Mouse (Mus musculus) right cerebral cortex, postnatal 36 days (tissue): Measurements from ENCODE around the gene Atf4.
A peak's percentile ranks its signal among the peaks of the same experiment; 100 is the strongest.

ENCODE experiments used
- DNase-seq, 2 experiments: peaks; one replicate each; pipeline ENCODE4 v3.0.0; 2022; ENCODE audit warnings: low spot score in 2 of 2, mixed read lengths in 1 of 2

Atf4 gene

DNA sequence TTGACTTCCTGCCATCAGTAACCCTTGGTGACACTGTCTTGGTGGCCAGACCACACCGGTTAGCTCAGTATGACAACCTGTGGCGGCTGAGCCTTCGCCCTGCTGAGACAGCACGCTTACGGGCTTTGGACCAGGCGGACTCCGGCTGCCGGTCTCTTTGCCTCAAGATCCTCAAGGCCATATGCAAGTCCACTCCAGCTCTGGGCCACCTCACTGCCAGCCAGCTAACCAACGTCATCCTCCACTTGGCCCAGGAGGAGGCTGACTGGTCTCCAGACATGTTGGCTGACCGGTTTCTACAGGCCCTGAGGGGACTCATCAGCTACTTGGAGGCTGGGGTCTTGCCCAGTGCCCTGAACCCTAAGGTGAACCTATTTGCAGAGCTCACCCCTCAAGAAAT is 5.3 kb upstream of the Atf4 start:
- no peak for DNase-seq

GRCm38 (mm10) chr15:80250586-80250985 is 4.4 kb upstream of the Atf4 start:
- no peak for DNase-seq

- no peak for DNase-seq
These were observed 1.5 kb upstream of the Atf4 start for GRCm38 (mm10) chr15:80253530-80253929.

- no peak for DNase-seq
These were observed 777 bp upstream of the Atf4 start for GRCm38 (mm10) chr15:80254207-80254606.

DNA sequence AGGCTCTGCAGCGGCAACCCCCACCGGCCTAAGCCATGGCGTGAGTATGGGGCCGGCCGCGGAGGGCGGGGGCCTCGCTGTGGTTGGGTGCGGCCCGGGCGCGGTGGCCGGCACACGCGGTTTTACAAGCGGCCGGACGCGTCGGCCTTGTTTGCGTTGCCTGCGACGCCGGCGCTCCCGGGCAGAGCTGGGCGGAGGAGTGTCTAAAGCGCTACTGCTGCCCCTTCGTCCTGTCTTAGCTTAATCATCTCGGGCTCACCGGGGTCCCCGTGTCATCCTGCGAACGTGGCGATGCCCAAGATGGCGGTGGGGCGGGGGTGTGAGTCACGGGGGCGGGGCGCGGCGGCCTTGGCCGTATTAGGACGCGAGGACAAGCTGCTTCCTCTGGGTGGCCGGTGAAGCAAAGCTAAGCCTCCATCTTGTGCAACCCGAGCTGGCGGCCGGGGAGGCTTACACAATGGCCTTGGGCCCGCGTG is 700 bp downstream of the Atf4 start:
- DNase-seq, result peak in 1 of 2 experiments; percentile 55

DNA sequence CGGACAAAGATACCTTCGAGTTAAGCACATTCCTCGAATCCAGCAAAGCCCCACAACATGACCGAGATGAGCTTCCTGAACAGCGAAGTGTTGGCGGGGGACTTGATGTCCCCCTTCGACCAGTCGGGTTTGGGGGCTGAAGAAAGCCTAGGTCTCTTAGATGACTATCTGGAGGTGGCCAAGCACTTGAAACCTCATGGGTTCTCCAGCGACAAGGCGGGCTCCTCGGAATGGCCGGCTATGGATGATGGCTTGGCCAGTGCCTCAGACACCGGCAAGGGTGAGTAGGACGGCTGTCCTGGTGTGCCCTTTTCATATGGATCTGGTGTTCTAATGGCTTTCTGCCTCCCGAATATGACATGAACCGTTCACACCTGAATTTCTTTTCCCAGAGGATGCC is 1.3 kb downstream of the Atf4 start:
- no peak for DNase-seq

DNA sequence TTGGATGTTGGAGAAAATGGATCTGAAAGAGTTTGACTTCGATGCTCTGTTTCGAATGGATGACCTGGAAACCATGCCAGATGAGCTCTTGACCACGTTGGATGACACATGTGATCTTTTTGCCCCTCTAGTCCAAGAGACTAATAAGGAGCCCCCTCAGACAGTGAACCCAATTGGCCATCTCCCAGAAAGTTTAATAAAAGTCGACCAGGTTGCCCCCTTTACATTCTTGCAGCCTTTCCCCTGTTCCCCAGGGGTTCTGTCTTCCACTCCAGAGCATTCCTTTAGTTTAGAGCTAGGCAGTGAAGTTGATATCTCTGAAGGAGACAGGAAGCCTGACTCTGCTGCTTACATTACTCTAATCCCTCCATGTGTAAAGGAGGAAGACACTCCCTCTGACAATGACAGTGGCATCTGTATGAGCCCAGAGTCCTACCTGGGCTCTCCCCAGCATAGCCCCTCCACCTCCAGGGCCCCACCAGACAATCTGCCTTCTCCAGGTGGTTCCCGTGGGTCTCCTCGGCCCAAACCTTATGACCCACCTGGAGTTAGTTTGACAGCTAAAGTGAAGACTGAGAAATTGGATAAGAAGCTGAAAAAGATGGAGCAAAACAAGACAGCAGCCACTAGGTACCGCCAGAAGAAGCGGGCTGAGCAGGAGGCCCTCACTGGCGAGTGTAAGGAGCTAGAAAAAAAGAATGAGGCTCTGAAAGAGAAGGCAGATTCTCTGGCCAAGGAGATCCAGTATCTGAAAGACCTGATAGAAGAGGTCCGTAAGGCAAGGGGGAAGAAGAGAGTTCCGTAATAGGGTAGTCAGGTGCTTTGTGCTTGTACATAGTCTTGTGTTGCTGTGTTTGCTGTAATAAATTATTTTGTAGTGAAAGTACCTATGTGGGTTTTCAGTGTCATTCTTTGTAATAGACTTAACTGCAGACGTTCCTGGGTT is 1.9 kb downstream of the Atf4 start:
- DNase-seq, result no peak

DNA sequence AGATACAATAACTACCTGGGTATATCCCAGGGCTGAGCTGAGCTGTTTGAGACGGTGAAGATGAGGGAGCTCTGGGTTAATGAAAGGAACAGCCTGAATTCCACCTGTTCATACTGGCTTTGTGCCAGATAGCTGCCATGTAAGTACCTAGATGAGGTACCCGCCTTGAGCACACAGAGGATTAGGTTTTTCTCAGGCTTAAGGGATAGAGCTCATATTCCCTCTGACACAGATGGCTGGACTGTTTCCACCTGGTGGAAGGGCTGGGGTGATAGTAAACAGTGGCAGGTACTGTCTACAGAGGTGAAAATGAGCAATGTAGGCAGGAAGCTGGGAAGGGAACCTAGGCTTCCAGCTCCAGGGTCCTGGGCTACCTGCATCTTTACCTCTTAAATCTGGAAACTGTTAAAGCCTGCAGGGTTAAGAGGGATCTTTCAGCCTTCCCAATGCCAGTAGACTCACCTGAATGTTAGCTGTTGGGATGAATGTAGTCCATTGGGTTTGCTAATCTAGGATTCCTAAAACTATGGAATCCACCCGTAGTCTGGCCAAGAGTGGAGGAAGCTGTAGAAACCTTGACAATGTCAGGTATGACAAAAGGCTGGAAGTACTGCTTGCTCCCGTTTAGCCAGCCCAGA is 2.7 kb downstream of the Atf4 start:
- DNase-seq, result no peak

GRCm38 (mm10) chr15:80258240-80259170 is 3.5 kb downstream of the Atf4 start:
- DNase-seq, result no peak

- DNase-seq, result no peak
These were observed 4.5 kb downstream of the Atf4 start for GRCm38 (mm10) chr15:80259406-80260045.

- peak; percentile 71 to 72 for DNase-seq
These were observed 5.7 kb downstream of the Atf4 start for GRCm38 (mm10) chr15:80260677-80261076.

- DNase-seq, result no peak
These were observed 6.1 kb downstream of the Atf4 start for GRCm38 (mm10) chr15:80261100-80261499.

GRCm38 (mm10) chr15:80263610-80264575 is 8.9 kb downstream of the Atf4 start, which contains the start of gene Rps19bp1:
Gene Rps19bp1, minus strand, starts transcription at chr15:80264315.
- DNase-seq, result peak; percentile 82 to 85

DNA sequence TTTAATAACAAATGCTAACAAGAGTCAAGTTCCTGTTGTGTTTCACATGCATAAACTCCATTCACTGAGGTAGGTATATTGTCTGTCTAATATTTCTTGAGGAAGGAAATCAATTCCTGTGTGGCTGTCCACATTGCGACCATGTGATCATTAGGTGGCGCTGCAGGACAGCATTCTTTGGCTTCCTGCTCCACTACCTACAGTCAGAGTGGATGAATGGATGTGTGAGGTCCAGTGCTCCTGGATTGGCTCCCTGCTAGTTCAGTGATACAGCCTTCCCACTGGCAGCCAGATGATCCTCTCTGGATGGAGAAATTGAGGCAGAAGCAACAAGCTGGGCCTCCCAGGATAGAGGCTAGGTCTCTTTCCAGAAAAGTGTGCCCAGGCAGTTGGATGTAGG is 11.3 kb downstream of the Atf4 start:
- peak; percentile 76 to 77 for DNase-seq

DNA sequence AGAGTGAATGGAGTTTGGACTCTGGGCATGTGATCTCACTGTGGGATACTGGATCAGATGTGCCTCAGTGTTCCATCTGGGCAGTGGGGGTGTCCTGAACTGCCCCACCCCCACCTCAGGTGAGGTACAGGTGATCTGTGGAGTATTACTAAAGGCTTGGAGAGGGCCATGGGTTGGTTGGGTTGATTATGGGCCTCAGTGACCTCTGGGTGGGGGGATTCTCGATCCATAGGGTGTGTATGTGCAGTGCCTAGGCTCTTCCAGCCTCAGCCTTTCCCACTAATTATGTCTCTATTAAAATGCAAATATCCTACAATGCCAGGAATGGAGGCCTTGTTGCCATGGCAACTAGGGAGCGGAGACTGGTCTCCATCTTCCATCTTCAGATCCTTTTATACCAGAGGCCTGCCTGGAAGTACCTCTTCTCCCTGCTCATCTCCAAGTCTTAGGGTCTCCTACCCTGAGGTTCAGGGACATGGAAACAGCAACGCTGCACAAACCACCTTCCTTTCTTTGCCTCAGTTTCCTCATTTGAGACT is 16.9 kb downstream of the Atf4 start:
- no peak for DNase-seq

DNA sequence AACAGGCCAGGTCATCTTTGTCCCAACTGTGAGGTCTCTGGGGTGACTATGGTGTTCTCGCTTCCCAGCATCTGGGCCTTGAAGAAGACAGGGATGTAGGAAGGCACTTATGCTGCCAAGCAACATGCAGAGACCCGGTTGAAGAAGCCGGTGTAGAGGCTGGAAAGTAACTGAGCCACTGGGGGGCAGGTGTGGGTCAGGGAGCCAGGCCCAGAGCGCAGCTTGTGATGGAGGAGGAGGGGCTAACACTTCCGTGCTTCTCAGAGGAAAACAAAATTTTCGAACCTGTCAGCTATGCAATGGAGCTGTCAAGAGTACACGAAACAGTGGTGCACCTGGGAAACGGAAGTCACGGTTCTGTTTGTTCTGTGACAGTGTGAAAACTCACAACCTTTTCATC is 22.1 kb downstream of the Atf4 start:
- no peak for DNase-seq

DNA sequence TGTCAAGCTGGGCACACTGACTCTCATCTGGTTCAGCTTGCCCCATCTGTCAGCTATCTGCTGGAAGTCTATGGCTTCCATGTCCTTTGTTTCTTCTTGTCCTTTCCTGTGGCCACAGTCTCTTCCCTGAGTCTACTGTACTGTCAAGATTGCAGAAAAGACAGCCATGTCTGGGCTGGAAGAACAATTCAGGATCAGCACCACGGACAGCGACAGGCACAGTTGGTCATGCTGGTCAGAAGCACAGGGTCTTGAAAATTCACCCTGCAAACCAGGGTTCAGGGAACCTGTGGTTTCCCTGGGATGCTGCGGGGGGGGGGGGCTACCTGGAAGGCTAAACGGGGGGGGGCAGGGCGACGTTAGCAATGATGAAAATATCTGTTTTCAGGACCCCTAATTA is 22.6 kb downstream of the Atf4 start:
- no peak for DNase-seq

GRCm38 (mm10) chr15:80278121-80278759 is 23.3 kb downstream of the Atf4 start:
- peak; percentile 77 to 89 for DNase-seq

- DNase-seq, result no peak
These were observed 24.1 kb downstream of the Atf4 start for GRCm38 (mm10) chr15:80279053-80279452.
